Mouse (Mus musculus) erythroblast, embryonic 14.5 days (primary cell): Measurements from ENCODE around the gene C2cd5. TPM values are rescaled to one million over a fixed set of nuclear protein-coding genes. Genes with fewer than 3 reads are reported as not detected.
"Not testable (repeated sequence)": the region's sequence is repeated elsewhere in the genome, so short reads cannot be mapped to it uniquely, and the experiment has no call there.

Experiments
- H3K27me3 ChIP-seq: 2 replicates; pipeline ENCODE4 v1.6.1; 2012; ENCODE audit warnings: inconsistent platforms; ENCODE audit not compliant: control insufficient read depth
- H3K36me3 ChIP-seq: 2 replicates; pipeline ENCODE4 v1.6.1; 2012; ENCODE audit warnings: mild to moderate bottlenecking, inconsistent platforms; ENCODE audit not compliant: control insufficient read depth
- H3K4me1 ChIP-seq: 2 replicates; pipeline ENCODE4 v1.6.1; 2012; ENCODE audit warnings: inconsistent platforms; ENCODE audit not compliant: control insufficient read depth
- H3K4me3 ChIP-seq: replicated peaks from 2 replicates; pipeline ENCODE3; 2012; ENCODE audit warnings: moderate library complexity, mild to moderate bottlenecking, inconsistent platforms
- H3K9me3 ChIP-seq: 2 replicates; pipeline ENCODE4 v1.6.1; 2012; ENCODE audit warnings: low read length, inconsistent platforms, mixed read lengths; ENCODE audit not compliant: control insufficient read depth
- GATA1 ChIP-seq: IDR thresholded peaks from 2 replicates; pipeline ENCODE4 v1.6.1; 2012; ENCODE audit warnings: low read length, inconsistent platforms, mixed read lengths
- TAL1 ChIP-seq: IDR thresholded peaks from 3 replicates; pipeline ENCODE4 v1.6.1; 2012; ENCODE audit warnings: low read length, inconsistent platforms, mixed read lengths
- polyA plus RNA-seq: library from polyadenylated mRNA; stranded (reverse); fragments of >175 nt; gene quantifications from 2 replicates; pipeline ENCODE4 v1.2.3, GENCODE M21; 2012

Gene C2cd5
- polyA plus RNA-seq, 1 experiment: 4.5 TPM

- Histone ChIP-seq H3K4me3 (no peak overlapping the region), H3K4me1 (peaks cover 8% of the 10 kb centered on the region), H3K9me3 (no peaks in the 10 kb centered on the region), H3K36me3 (no peaks in the 10 kb centered on the region), H3K27me3 (no peaks in the 10 kb centered on the region)
- TF ChIP-seq TAL1 (no peak), GATA1 (no peak)
Measured at GRCm38 (mm10) chr6:142987616-142988015, 112.3 kb downstream of the C2cd5 start.

- not testable (repeated sequence) for H3K9me3 ChIP-seq, H3K4me1 ChIP-seq
Measured at GRCm38 (mm10) chr6:142986706-142987105, 113.2 kb downstream of the C2cd5 start.

GRCm38 (mm10) chr6:142985561-142986238, 114.2 kb downstream of the C2cd5 start:
- not testable (repeated sequence) for H3K4me3 ChIP-seq, H3K9me3 ChIP-seq, H3K4me1 ChIP-seq, H3K27me3 ChIP-seq, H3K36me3 ChIP-seq

More at GRCm38 (mm10) chr6:142986706-142987105, 113.2 kb downstream of the C2cd5 start:
- H3K27me3 ChIP-seq, H3K4me3 ChIP-seq, H3K36me3 ChIP-seq: not testable (repeated sequence)

GRCm38 (mm10) chr6:142979665-142980660, 120.0 kb downstream of the C2cd5 start:
- Histone ChIP-seq H3K4me1 (no peaks in the 10 kb centered on the region), H3K27me3 (no peaks in the 10 kb centered on the region), H3K9me3 (peaks cover 10% of the 10 kb centered on the region), H3K36me3 (no peaks in the 10 kb centered on the region), H3K4me3 (no peak overlapping the region)
- TF ChIP-seq TAL1 (no peak), GATA1 (no peak)

GRCm38 (mm10) chr6:142977221-142977620, 122.7 kb downstream of the C2cd5 start:
- H3K27me3 ChIP-seq: no peaks in the 10 kb centered on the region
- TF ChIP-seq GATA1: no peak
- no peak for TF ChIP-seq TAL1
- no peaks in the 10 kb centered on the region for H3K36me3 ChIP-seq
- no peaks in the 10 kb centered on the region for H3K4me1 ChIP-seq
- H3K4me3 ChIP-seq: no peak overlapping the region
- H3K9me3 ChIP-seq: peaks cover 10% of the 10 kb centered on the region

- H3K36me3 ChIP-seq: no peaks in the 10 kb centered on the region
- TF ChIP-seq TAL1 (no peak), GATA1 (no peak)
- no peaks in the 10 kb centered on the region for H3K27me3 ChIP-seq
- no peak overlapping the region for H3K4me3 ChIP-seq
- H3K4me1 ChIP-seq: no peaks in the 10 kb centered on the region
- peaks cover 6% of the 10 kb centered on the region for H3K9me3 ChIP-seq
Measured at GRCm38 (mm10) chr6:142973289-142973688, 126.7 kb downstream of the C2cd5 start.

- Histone ChIP-seq H3K36me3 (no peaks in the 10 kb centered on the region), H3K4me3 (no peak overlapping the region)
- TF ChIP-seq TAL1 (no peak), GATA1 (no peak)
Measured at GRCm38 (mm10) chr6:142972205-142972604, 127.7 kb downstream of the C2cd5 start.

GRCm38 (mm10) chr6:142967407-142967806, 132.5 kb downstream of the C2cd5 start:
- Histone ChIP-seq H3K27me3 (peaks cover 34% of the 10 kb centered on the region), H3K9me3 (no peaks in the 10 kb centered on the region), H3K36me3 (no peaks in the 10 kb centered on the region), H3K4me1 (no peaks in the 10 kb centered on the region), H3K4me3 (no peak overlapping the region)
- no peak for TF ChIP-seq GATA1
- no peak for TF ChIP-seq TAL1

More at GRCm38 (mm10) chr6:142972205-142972604, 127.7 kb downstream of the C2cd5 start:
- Histone ChIP-seq H3K4me1 (no peaks in the 10 kb centered on the region), H3K9me3 (no peaks in the 10 kb centered on the region), H3K27me3 (no peaks in the 10 kb centered on the region)

GRCm38 (mm10) chr6:142964531-142965385, 135.2 kb downstream of the C2cd5 start:
- no peak for TF ChIP-seq GATA1
- TF ChIP-seq TAL1: no peak
- Histone ChIP-seq H3K9me3 (no peaks in the 10 kb centered on the region), H3K4me1 (no peaks in the 10 kb centered on the region), H3K27me3 (peaks cover 36% of the 10 kb centered on the region), H3K4me3 (peak overlapping the region; percentile 20), H3K36me3 (no peaks in the 10 kb centered on the region)
